Mouse (Mus musculus) testis, postnatal 14 days (tissue): ENCODE data around the gene Sgms2.
A peak's percentile ranks its signal among the peaks of the same experiment; 100 is the strongest.

ENCODE experiments used
- DNase-seq: peaks from one replicate; pipeline ENCODE4 v3.0.0; 2021; ENCODE audit warnings: low spot score

The Sgms2 gene

GRCm38 (mm10) chr3:131491361-131491925 lies at the start of gene Sgms2:
Sgms2 (minus strand) TSS chr3:131491411.
- no peak for DNase-seq

GRCm38 (mm10) chr3:131525229-131525628 lies 34.0 kb upstream of the Sgms2 start:
- DNase-seq: no peak

GRCm38 (mm10) chr3:131524779-131525178 lies 33.6 kb upstream of the Sgms2 start:
- DNase-seq: no peak

GRCm38 (mm10) chr3:131524210-131524609 lies 33.0 kb upstream of the Sgms2 start:
- no peak for DNase-seq

- no peak for DNase-seq
Observed at GRCm38 (mm10) chr3:131523749-131524148, 32.5 kb upstream of the Sgms2 start.

GRCm38 (mm10) chr3:131522243-131522642 lies 31.0 kb upstream of the Sgms2 start:
- DNase-seq: no peak

GRCm38 (mm10) chr3:131521206-131521605 lies 30.0 kb upstream of the Sgms2 start:
- DNase-seq: no peak

- no peak for DNase-seq
Observed at GRCm38 (mm10) chr3:131517756-131518155, 26.5 kb upstream of the Sgms2 start.

- no peak for DNase-seq
Observed at GRCm38 (mm10) chr3:131516332-131516999, 25.3 kb upstream of the Sgms2 start.

GRCm38 (mm10) chr3:131511616-131512015 lies 20.4 kb upstream of the Sgms2 start:
- DNase-seq: no peak

GRCm38 (mm10) chr3:131508024-131508423 lies 16.8 kb upstream of the Sgms2 start:
- DNase-seq: no peak

GRCm38 (mm10) chr3:131504595-131505223 lies 13.5 kb upstream of the Sgms2 start:
- DNase-seq: no peak

- no peak for DNase-seq
Observed at GRCm38 (mm10) chr3:131501677-131502370, 10.6 kb upstream of the Sgms2 start.

GRCm38 (mm10) chr3:131499651-131500050 lies 8.4 kb upstream of the Sgms2 start:
- DNase-seq: no peak

- DNase-seq: no peak
Observed at GRCm38 (mm10) chr3:131496506-131497122, 5.4 kb upstream of the Sgms2 start.

GRCm38 (mm10) chr3:131495076-131495475 lies 3.9 kb upstream of the Sgms2 start:
- no peak for DNase-seq

- no peak for DNase-seq
Observed at GRCm38 (mm10) chr3:131493194-131493593, 2.0 kb upstream of the Sgms2 start.

- no peak for DNase-seq
Observed at GRCm38 (mm10) chr3:131491980-131492379, 769 bp upstream of the Sgms2 start.

- DNase-seq: peak; percentile 72
Observed at GRCm38 (mm10) chr3:131490143-131490908, 885 bp downstream of the Sgms2 start.

GRCm38 (mm10) chr3:131489657-131490142 lies 1.5 kb downstream of the Sgms2 start:
- peak; percentile 50 for DNase-seq

GRCm38 (mm10) chr3:131488969-131489368 lies 2.2 kb downstream of the Sgms2 start:
- no peak for DNase-seq
